Mouse (Mus musculus) brain, adult 2 months (tissue): ENCODE measurements around the gene Golga3.

Source experiments
- DNase-seq: peaks from one replicate; pipeline ENCODE4 v3.0.0; 2011; ENCODE audit warnings: low read depth, low spot score

Golga3 gene

GRCm38 (mm10) chr5:110231638-110232037, 55.1 kb downstream of the Golga3 start:
- no peak for DNase-seq

- no peak for DNase-seq
These were observed 55.8 kb downstream of the Golga3 start for GRCm38 (mm10) chr5:110232346-110232745.

- no peak for DNase-seq
These were observed 67.6 kb downstream of the Golga3 start for GRCm38 (mm10) chr5:110244091-110244490.

- DNase-seq, result no peak
These were observed 90.4 kb downstream of the Golga3 start for GRCm38 (mm10) chr5:110266941-110267340.

- DNase-seq, result peak; percentile 95
These were observed 92.9 kb downstream of the Golga3 start, which contains the start of gene Pgam5 for GRCm38 (mm10) chr5:110269141-110270101. Pgam5 (minus strand) TSS chr5:110269913.

GRCm38 (mm10) chr5:110270242-110270641, 93.7 kb downstream of the Golga3 start:
- DNase-seq, result no peak

- peak; percentile 40 for DNase-seq
These were observed 97.6 kb downstream of the Golga3 start for GRCm38 (mm10) chr5:110274147-110274546.

- DNase-seq, result no peak
These were observed 98.3 kb downstream of the Golga3 start for GRCm38 (mm10) chr5:110274846-110275245.
